26 mouse cellular contexts compared by ENCODE assay signal in genomic region chr4:150478006-150478405, GRCm38 (mm10).
DNase-seq lines count a peak whose midpoint lies in the region; ATAC-seq and TF ChIP-seq lines count a peak whose summit lies in the region.
"Had no signal": no experiment of that assay in that cellular context is flagged by ENCODE, and none has a peak within 500 bp of the region (broad histone marks: within the 10 kb centered on the region; RNA-seq: fewer than 3 reads in every experiment).

No protein-coding gene starts in this region.

- 63% methylated on average over 6 of the region's 6 CpGs for WGBS in intestine, postnatal 0 days
- WGBS in intestine, embryonic 15.5 days, result 85% methylated on average over 6 of the region's 6 CpGs
- 83% methylated on average over 6 of the region's 6 CpGs for WGBS in stomach, postnatal 0 days

- no peak for TF ChIP-seq EP300 in ES-Bruce4 (IDR thresholded peaks at IDR 0.05; ENCODE audit: insufficient read depth, low read depth, low read length)
- TF ChIP-seq EP300 in stomach, postnatal 0 days (optimal IDR thresholded peaks at IDR 0.05), result no peak

- TF ChIP-seq POLR2A in ES-Bruce4 (IDR thresholded peaks at IDR 0.05; ENCODE audit: insufficient read depth, low read length), result no peak

- H3K27me3 ChIP-seq in intestine, postnatal 0 days (replicated peaks; ENCODE audit: control insufficient read depth, insufficient read depth, low read length), result no peaks in the 10 kb centered on the region
- no peaks in the 10 kb centered on the region for H3K27me3 ChIP-seq in intestine, embryonic 15.5 days (replicated peaks)
- no peaks in the 10 kb centered on the region for H3K27me3 ChIP-seq in ES-Bruce4 (ENCODE audit: control insufficient read depth, insufficient read depth, low read length, poor library complexity, severe bottlenecking)
- H3K27me3 ChIP-seq in stomach, postnatal 0 days (ENCODE audit: control insufficient read depth, insufficient read depth, low read length), result no peaks in the 10 kb centered on the region
- H3K27me3 ChIP-seq: forebrain, embryonic 13.5 days; heart, embryonic 12.5 days; heart, embryonic 15.5 days; hindbrain, embryonic 13.5 days had no signal

- H3K27ac ChIP-seq in intestine, postnatal 0 days (ENCODE audit: low read depth, low read length), result no peak overlapping the region; the same call in 1 of the 2 replicates
- H3K27ac ChIP-seq in intestine, embryonic 15.5 days, result no peak overlapping the region
- H3K27ac ChIP-seq in ES-Bruce4 (ENCODE audit: insufficient read depth, low read length), result peak overlapping the region; percentile 34
- H3K27ac ChIP-seq in stomach, postnatal 0 days (replicated peaks), result no peak overlapping the region
- H3K27ac ChIP-seq: forebrain, embryonic 10.5 days; forebrain, embryonic 13.5 days; hindbrain, embryonic 10.5 days; hindbrain, embryonic 13.5 days had no signal

- H3K4me1 ChIP-seq in intestine, postnatal 0 days (replicated peaks; ENCODE audit: control insufficient read depth, insufficient read depth, low read length), result no peaks in the 10 kb centered on the region
- no peaks in the 10 kb centered on the region for H3K4me1 ChIP-seq in intestine, embryonic 15.5 days (replicated peaks)
- H3K4me1 ChIP-seq in ES-Bruce4 (ENCODE audit: control insufficient read depth, insufficient read depth, low read length), result peaks cover 2% of the 10 kb centered on the region
- H3K4me1 ChIP-seq in stomach, postnatal 0 days (replicated peaks; ENCODE audit: control insufficient read depth, insufficient read depth), result no peaks in the 10 kb centered on the region

- H3K9me3 ChIP-seq in intestine, postnatal 0 days (ENCODE audit: control insufficient read depth), result no peaks in the 10 kb centered on the region
- no peaks in the 10 kb centered on the region for H3K9me3 ChIP-seq in intestine, embryonic 15.5 days
- H3K9me3 ChIP-seq in ES-Bruce4 (replicated peaks; ENCODE audit: control insufficient read depth, insufficient read depth, low read length, poor library complexity, severe bottlenecking), result no peaks in the 10 kb centered on the region
- no peaks in the 10 kb centered on the region for H3K9me3 ChIP-seq in stomach, postnatal 0 days (ENCODE audit: control insufficient read depth, low read length)
- H3K9me3 ChIP-seq: forebrain, embryonic 10.5 days; forebrain, embryonic 13.5 days; G1E; heart, embryonic 12.5 days; heart, embryonic 15.5 days; hindbrain, embryonic 10.5 days; hindbrain, embryonic 13.5 days had no signal

- no peak overlapping the region for H3K4me2 ChIP-seq in intestine, postnatal 0 days (replicated peaks; ENCODE audit: low read depth)
- H3K4me2 ChIP-seq in intestine, embryonic 15.5 days (replicated peaks), result no peak overlapping the region
- no peak overlapping the region for H3K4me2 ChIP-seq in stomach, postnatal 0 days (replicated peaks; ENCODE audit: low read depth)
- H3K4me2 ChIP-seq: forebrain, embryonic 13.5 days; heart, embryonic 12.5 days; heart, embryonic 15.5 days; hindbrain, embryonic 13.5 days had no signal

- no peak for DNase-seq in stomach, postnatal 0 days (ENCODE audit: low spot score)
- no peak for DNase-seq in lung, adult 18-20 months
- DNase-seq: adrenal gland, adult 8-10 months; adrenal gland, postnatal 25 days; cerebellum, adult 11-12 months; cerebellum, adult 8-10 months; cerebellum, postnatal 10 days; cerebellum, postnatal 36 days; gastrocnemius, postnatal 25 days; heart, adult 18-20 months; heart, postnatal 10 days; heart, postnatal 36 days had no signal

- peaks cover 28% of the 10 kb centered on the region for H3K36me3 ChIP-seq in intestine, postnatal 0 days (ENCODE audit: control insufficient read depth, insufficient read depth)
- 0 out of 2 replicates have a peak, but pooled peaks cover 11% of the 10 kb centered on the region for H3K36me3 ChIP-seq in intestine, embryonic 15.5 days
- peaks cover 4% of the 10 kb centered on the region; the same call in 1 of the 2 replicates for H3K36me3 ChIP-seq in ES-Bruce4 (ENCODE audit: control insufficient read depth, insufficient read depth, low read length, poor library complexity, severe bottlenecking)
- peaks cover 2% of the 10 kb centered on the region; the same call in 1 of the 2 replicates for H3K36me3 ChIP-seq in stomach, postnatal 0 days (ENCODE audit: control insufficient read depth, insufficient read depth, low read length)

- 0 out of 2 replicates have a peak, but pooled peaks have one; percentile 17 for TF ChIP-seq CTCF in intestine, postnatal 0 days (IDR thresholded peaks at IDR 0.05; ENCODE audit: low read depth)
- no peak for TF ChIP-seq CTCF in ES-Bruce4 (IDR thresholded peaks at IDR 0.05; ENCODE audit: low read depth, low read length)
- TF ChIP-seq CTCF in stomach, postnatal 0 days (IDR thresholded peaks at IDR 0.05; ENCODE audit: low read depth), result no peak; the same call in 1 of the 2 replicates

- no peak for ATAC-seq in intestine, postnatal 0 days
- no peak for ATAC-seq in intestine, embryonic 15.5 days
- peak; percentile 29; the same call in 1 of the 2 replicates for ATAC-seq in common myeloid progenitor, adult 5-6 weeks (replicated peaks; ENCODE audit: low read depth, poor library complexity, severe bottlenecking)
- no peak for ATAC-seq in stomach, postnatal 0 days (ENCODE audit: low FRiP score, low TSS enrichment)
- ATAC-seq: activated CD4-positive, CD25-positive, alpha-beta regulatory T cell, adult 4 months; forebrain, embryonic 13.5 days; forebrain, embryonic 16.5 days; hindbrain, embryonic 16.5 days had no signal

- no peak overlapping the region for H3K4me3 ChIP-seq in intestine, postnatal 0 days (ENCODE audit: low read depth, low read length)
- no peak overlapping the region for H3K4me3 ChIP-seq in intestine, embryonic 15.5 days (replicated peaks)
- no peak overlapping the region for H3K4me3 ChIP-seq in ES-Bruce4 (ENCODE audit: low read depth, low read length)
- no peak overlapping the region for H3K4me3 ChIP-seq in stomach, postnatal 0 days (ENCODE audit: low read depth, low read length)
- H3K4me3 ChIP-seq: forebrain, embryonic 10.5 days; forebrain, embryonic 13.5 days; heart, embryonic 12.5 days; heart, embryonic 15.5 days; hindbrain, embryonic 10.5 days; hindbrain, embryonic 13.5 days had no signal

- no peak overlapping the region for H3K9ac ChIP-seq in intestine, postnatal 0 days (ENCODE audit: low read depth, low read length)
- H3K9ac ChIP-seq in intestine, embryonic 15.5 days, result no peak overlapping the region
- H3K9ac ChIP-seq in ES-Bruce4 (ENCODE audit: low read depth, poor library complexity, severe bottlenecking), result no peak overlapping the region
- H3K9ac ChIP-seq in stomach, postnatal 0 days (ENCODE audit: low read length), result no peak overlapping the region
- H3K9ac ChIP-seq: forebrain, embryonic 13.5 days; heart, embryonic 12.5 days; heart, embryonic 15.5 days; hindbrain, embryonic 13.5 days had no signal
